Mouse (Mus musculus): ENCODE data around the gene Ssbp3.

DNA sequence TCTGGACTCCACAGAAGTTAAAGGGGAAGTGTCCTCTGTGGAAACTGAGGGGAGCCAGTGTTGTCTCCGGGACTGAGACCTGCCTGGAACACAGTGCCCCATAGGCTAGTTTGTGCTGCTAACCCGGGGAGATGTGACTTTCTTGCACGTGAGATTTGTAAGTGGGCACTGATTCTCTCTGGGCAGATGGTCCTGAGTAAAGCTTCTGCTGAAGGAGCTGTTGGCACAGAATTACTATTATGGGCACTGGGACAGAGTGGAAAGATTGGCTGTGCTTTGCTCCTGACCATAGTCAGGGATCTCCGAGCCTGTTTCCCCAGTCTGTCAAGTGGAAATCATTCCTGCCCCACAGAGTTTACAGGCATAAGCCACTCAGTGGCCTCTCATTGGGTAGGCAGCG is 83.8 kb downstream of the Ssbp3 start:
- TF ChIP-seq POLR2A (IDR thresholded peaks at IDR 0.05; ENCODE audit: insufficient read depth, low read depth, low read length): no peak
- TF ChIP-seq CTCF (IDR thresholded peaks at IDR 0.05; ENCODE audit: insufficient read depth, low read depth, low read length): no peak
